Mouse (Mus musculus): Measurements from ENCODE around the gene Aen. TPM values are rescaled to one million over a fixed set of nuclear protein-coding genes. Genes with fewer than 3 reads are reported as not detected.
A peak's percentile ranks its signal among the peaks of the same experiment; 100 is the strongest.

Aen gene
- polyA plus RNA-seq, 2 experiments, result 12.6 to 14.0 TPM

DNA sequence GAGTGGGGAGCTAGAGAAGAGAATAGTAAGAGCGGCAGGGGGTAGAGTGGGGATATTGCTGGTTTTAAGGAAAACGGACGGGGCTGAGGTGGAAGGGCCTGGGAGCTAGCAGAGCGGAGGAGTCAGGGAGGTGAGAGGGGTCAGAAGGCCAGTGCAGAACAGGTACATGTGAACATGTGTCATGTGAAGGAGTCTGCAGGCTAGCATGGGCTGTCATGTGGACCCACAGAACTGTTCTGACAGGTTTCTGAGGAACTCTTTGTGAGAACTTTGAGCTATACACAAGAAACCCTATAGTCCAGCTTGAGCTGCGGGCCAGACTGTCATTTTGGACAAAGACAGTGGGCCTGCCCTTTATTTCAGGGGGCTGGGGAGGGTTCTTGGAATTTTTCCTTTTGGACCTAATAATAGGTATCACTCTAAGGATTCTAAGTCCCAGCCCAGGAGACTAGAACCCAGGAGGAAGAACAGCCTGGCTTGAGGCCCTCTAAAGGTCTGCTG, 17.4 kb downstream of the Aen start, which contains the start of gene Isg20:
TSS of gene Isg20 (plus strand) at position 451 of the 501 bp plus-strand sequence.
- ATAC-seq (ENCODE audit: insufficient read depth) (no peak), DNase-seq (ENCODE audit: low read depth in 3 of 3, low spot score in 3 of 3) (no peak)
- Histone ChIP-seq H3K9me3 (ENCODE audit: control insufficient read depth, low read length) (no peaks in the 10 kb centered on the region), H3K36me3 (replicated peaks; ENCODE audit: control insufficient read depth, insufficient read depth, low read depth) (no peaks in the 10 kb centered on the region; the same call in 1 of the 2 replicates), H3K27me3 (ENCODE audit: control insufficient read depth, insufficient read depth, low read length) (no peaks in the 10 kb centered on the region), H3K4me1 (replicated peaks; ENCODE audit: control insufficient read depth in 2 of 2, insufficient read depth in 2 of 2, low read length in 1 of 2) (peaks cover 21 to 32% of the 10 kb centered on the region in 2 experiments), H3K4me2 (ENCODE audit: low read depth) (peak within 1 kb of the TSS; percentile 77), H3K4me3 (ENCODE audit: insufficient read depth in 1 of 2, low read depth in 2 of 2, low read length in 2 of 2) (peak within 1 kb of the TSS; percentile 58 to 61), H3K9ac (replicated peaks) (peak within 1 kb of the TSS; percentile 63), H3K27ac (peak within 1 kb of the TSS; percentile 53)
- TF ChIP-seq EP300 (IDR thresholded peaks at IDR 0.05; ENCODE audit: low read depth) (no peak), CTCF (IDR thresholded peaks at IDR 0.05; ENCODE audit: low read depth) (no peak)
- WGBS (ENCODE audit: insufficient replicate concordance), result 50% methylated on average over 5 of the region's 5 CpGs

DNA sequence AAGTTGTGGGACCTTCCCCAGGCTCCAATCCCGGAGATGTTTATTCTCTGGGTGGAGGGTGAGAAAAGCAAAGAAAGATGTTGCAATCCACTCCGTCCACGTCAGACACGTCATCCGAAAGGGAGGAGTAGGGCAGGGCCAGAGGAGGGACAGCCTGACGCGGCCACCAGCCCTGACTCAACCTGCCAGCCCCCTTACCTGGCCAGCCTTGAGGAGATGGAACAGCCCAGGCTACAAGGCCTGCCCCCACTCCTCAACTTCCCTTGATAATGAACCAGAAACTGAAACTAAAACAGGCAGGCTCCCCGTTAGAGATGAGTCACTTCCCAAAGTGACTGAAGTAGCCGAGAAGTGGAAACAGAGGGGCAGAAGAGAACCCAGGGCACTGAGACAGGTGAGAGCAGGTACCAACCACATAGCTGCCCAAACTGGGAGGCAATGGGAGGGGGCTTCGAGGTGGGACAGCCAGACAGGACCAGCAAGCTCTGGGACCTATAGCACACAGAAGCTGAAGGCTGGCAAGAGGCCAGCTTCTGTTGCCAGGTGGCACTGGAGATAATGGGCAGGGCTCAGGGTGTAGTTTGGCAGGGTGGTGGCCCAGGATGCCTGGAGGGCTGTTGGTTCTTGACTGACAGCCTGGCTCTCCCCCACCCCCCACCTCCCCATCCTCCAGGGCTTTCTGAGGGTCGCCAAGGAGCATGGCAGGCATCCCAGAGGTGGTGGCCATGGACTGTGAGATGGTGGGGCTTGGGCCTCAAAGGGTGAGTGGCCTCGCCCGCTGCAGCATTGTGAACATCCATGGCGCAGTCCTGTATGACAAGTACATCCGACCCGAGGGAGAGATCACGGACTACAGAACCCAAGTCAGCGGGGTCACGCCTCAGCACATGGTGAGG, 18.2 kb downstream of the Aen start:
- DNase-seq (ENCODE audit: low read depth in 3 of 3, low spot score in 3 of 3), result peak; percentile 86 to 90 (median 87)
- WGBS (ENCODE audit: insufficient replicate concordance), result 29% methylated on average over 19 of the region's 19 CpGs
- ATAC-seq (ENCODE audit: insufficient read depth), result peak; percentile 96

DNA sequence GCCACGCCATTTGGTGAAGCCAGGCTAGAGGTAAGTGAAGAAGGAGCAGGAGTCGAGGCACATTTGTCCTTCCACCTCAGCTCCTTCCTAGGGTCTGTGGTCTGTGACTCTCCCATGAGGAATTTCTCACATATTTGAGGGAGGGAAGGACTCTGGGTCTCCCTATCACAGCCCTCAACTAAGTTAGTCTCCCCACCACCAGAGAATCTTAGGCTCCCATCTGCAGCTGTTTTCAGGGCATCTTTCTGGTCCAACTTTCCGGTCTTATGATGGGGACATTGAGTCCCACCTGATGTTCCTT, 18.8 kb downstream of the Aen start:
- H3K4me3 ChIP-seq (ENCODE audit: insufficient read depth in 1 of 2, low read depth in 2 of 2, low read length in 2 of 2), result peak overlapping the region; percentile 58 to 61
- H3K4me2 ChIP-seq (ENCODE audit: low read depth), result peak overlapping the region; percentile 77
- no peaks in the 10 kb centered on the region for H3K27me3 ChIP-seq (ENCODE audit: control insufficient read depth, insufficient read depth, low read length)
- H3K9ac ChIP-seq (replicated peaks), result peak overlapping the region; percentile 63
- 67% methylated on average over 3 of the region's 3 CpGs for WGBS (ENCODE audit: insufficient replicate concordance)
- no peaks in the 10 kb centered on the region for H3K9me3 ChIP-seq (ENCODE audit: control insufficient read depth, low read length)
- no peaks in the 10 kb centered on the region; the same call in 1 of the 2 replicates for H3K36me3 ChIP-seq (replicated peaks; ENCODE audit: control insufficient read depth, insufficient read depth, low read depth)
- peaks cover 21 to 32% of the 10 kb centered on the region in 2 experiments for H3K4me1 ChIP-seq (replicated peaks; ENCODE audit: control insufficient read depth in 2 of 2, insufficient read depth in 2 of 2, low read length in 1 of 2)
- DNase-seq (ENCODE audit: low read depth in 3 of 3, low spot score in 3 of 3), result no peak
- H3K27ac ChIP-seq, result peak overlapping the region; percentile 53
- TF ChIP-seq EP300 (IDR thresholded peaks at IDR 0.05; ENCODE audit: low read depth), result no peak
- no peak for ATAC-seq (ENCODE audit: insufficient read depth)

More for the DNA sequence above, 18.2 kb downstream of the Aen start:
- Histone ChIP-seq H3K4me1 (replicated peaks; ENCODE audit: control insufficient read depth in 2 of 2, insufficient read depth in 2 of 2, low read length in 1 of 2) (peaks cover 21 to 32% of the 10 kb centered on the region in 2 experiments), H3K9me3 (ENCODE audit: control insufficient read depth, low read length) (no peaks in the 10 kb centered on the region), H3K4me3 (ENCODE audit: insufficient read depth in 1 of 2, low read depth in 2 of 2, low read length in 2 of 2) (peak overlapping the region; percentile 58 to 61), H3K4me2 (ENCODE audit: low read depth) (peak overlapping the region; percentile 77), H3K27ac (peak overlapping the region; percentile 53), H3K27me3 (ENCODE audit: control insufficient read depth, insufficient read depth, low read length) (no peaks in the 10 kb centered on the region), H3K36me3 (replicated peaks; ENCODE audit: control insufficient read depth, insufficient read depth, low read depth) (no peaks in the 10 kb centered on the region; the same call in 1 of the 2 replicates), H3K9ac (replicated peaks) (peak overlapping the region; percentile 63)
- TF ChIP-seq CTCF (IDR thresholded peaks at IDR 0.05; ENCODE audit: low read depth) (no peak), EP300 (IDR thresholded peaks at IDR 0.05; ENCODE audit: low read depth) (peak; percentile 83)

DNA sequence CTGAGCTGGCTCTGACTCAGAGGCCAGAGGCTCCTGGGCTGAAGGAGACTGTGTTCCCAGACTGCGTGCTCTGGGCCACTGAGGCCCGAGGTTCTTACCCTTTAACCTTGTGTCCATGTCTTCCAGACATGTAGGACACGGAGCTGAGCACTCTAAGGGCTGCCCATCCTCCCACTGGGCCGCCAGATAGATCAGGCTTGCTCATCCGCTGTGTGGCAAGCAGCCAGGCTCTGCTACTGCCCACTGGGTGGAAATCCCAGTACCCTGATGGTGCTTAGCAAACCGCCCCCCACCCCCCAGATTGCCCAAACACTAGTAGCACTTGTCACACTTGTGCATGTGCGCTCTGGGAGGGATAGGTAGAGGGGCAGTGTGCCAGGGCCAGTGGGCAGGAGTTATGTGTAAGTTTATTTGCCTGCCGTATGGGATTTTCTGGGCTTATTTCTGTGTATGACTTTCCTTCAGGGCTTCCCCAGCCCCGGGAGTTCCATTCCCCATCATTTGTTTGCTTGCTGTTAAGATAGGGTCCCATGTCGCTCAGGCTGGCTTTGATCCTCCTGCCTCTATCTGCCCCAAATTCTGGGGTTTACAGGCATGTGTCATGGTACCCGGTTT, 19.3 kb downstream of the Aen start:
- no peak for DNase-seq (ENCODE audit: low read depth in 3 of 3, low spot score in 3 of 3)
- no peaks in the 10 kb centered on the region for H3K9me3 ChIP-seq (ENCODE audit: control insufficient read depth, low read length)
- H3K4me1 ChIP-seq (replicated peaks; ENCODE audit: control insufficient read depth in 2 of 2, insufficient read depth in 2 of 2, low read length in 1 of 2), result peaks cover 21 to 32% of the 10 kb centered on the region in 2 experiments
- ATAC-seq (ENCODE audit: insufficient read depth), result no peak
- no peaks in the 10 kb centered on the region; the same call in 1 of the 2 replicates for H3K36me3 ChIP-seq (replicated peaks; ENCODE audit: control insufficient read depth, insufficient read depth, low read depth)
- peak overlapping the region; percentile 58 to 61 for H3K4me3 ChIP-seq (ENCODE audit: insufficient read depth in 1 of 2, low read depth in 2 of 2, low read length in 2 of 2)
- H3K27ac ChIP-seq, result peak overlapping the region; percentile 53
- H3K9ac ChIP-seq (replicated peaks), result peak overlapping the region; percentile 63
- TF ChIP-seq CTCF (IDR thresholded peaks at IDR 0.05; ENCODE audit: low read depth) (no peak), EP300 (IDR thresholded peaks at IDR 0.05; ENCODE audit: low read depth) (no peak)
- H3K27me3 ChIP-seq (ENCODE audit: control insufficient read depth, insufficient read depth, low read length), result no peaks in the 10 kb centered on the region
- 74% methylated on average over 11 of the region's 11 CpGs for WGBS (ENCODE audit: insufficient replicate concordance)
- peak overlapping the region; percentile 77 for H3K4me2 ChIP-seq (ENCODE audit: low read depth)

DNA sequence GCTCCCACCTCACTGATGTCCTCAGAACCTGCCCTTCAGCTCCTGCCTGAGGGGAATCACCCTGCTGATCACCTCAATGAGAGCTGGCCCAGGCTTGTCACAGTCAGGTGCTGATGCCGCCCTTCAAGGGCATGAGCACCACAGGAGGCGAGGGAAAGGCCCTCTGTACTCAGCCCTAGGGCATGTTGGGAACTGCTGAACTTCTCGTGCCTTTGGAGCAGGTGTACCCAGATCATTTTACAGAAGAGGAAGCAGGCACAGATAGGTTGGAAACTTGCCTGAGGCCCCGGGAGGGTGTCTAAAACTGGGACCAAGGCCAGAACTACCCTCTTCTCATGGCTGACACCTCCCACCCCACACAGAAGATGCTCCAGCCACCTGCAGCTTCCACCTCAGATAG, 23.0 kb downstream of the Aen start:
- TF ChIP-seq EP300 (IDR thresholded peaks at IDR 0.05; ENCODE audit: low read depth), result no peak
- no peak for TF ChIP-seq CTCF (IDR thresholded peaks at IDR 0.05; ENCODE audit: low read depth)
- no peak overlapping the region for H3K9ac ChIP-seq (replicated peaks)
- no peak overlapping the region for H3K4me2 ChIP-seq (ENCODE audit: low read depth)
- H3K4me1 ChIP-seq (replicated peaks; ENCODE audit: control insufficient read depth in 2 of 2, insufficient read depth in 2 of 2, low read length in 1 of 2), result peaks cover 6 to 14% of the 10 kb centered on the region in 2 experiments
- H3K27me3 ChIP-seq (ENCODE audit: control insufficient read depth, insufficient read depth, low read length), result no peaks in the 10 kb centered on the region
- WGBS (ENCODE audit: insufficient replicate concordance), result 44% methylated on average over 4 of the region's 4 CpGs
- no peak overlapping the region for H3K27ac ChIP-seq
- DNase-seq (ENCODE audit: low read depth in 3 of 3, low spot score in 3 of 3) (no peak), ATAC-seq (ENCODE audit: insufficient read depth) (no peak)
- H3K36me3 ChIP-seq (replicated peaks; ENCODE audit: control insufficient read depth, insufficient read depth, low read depth), result no peaks in the 10 kb centered on the region; the same call in 1 of the 2 replicates
- H3K9me3 ChIP-seq (ENCODE audit: control insufficient read depth, low read length), result no peaks in the 10 kb centered on the region
- H3K4me3 ChIP-seq (ENCODE audit: insufficient read depth in 1 of 2, low read depth in 2 of 2, low read length in 2 of 2), result no peak overlapping the region

All from liver, embryonic 14.5 days (tissue).